Mouse (Mus musculus) lung, postnatal 0 days (tissue): ENCODE measurements around the gene Tsks. TPM values are rescaled to one million over a fixed set of nuclear protein-coding genes. Genes with fewer than 3 reads are reported as not detected.

Experiments used
- ATAC-seq: fragments of 200-750 bp; cut with Nextera tagmentation; 2 replicates; pipeline ENCODE4 v1.8.0; 2017; ENCODE audit warnings: moderate library complexity
- DNase-seq: peaks from one replicate; pipeline ENCODE4 v3.0.0-alpha.2; 2016; ENCODE audit warnings: low spot score
- H3K27ac ChIP-seq: fragments of 300-500 bp; sonication (generic); 2 replicates; pipeline ENCODE4 v1.5.1; 2014; ENCODE audit warnings: antibody characterized with exemption, mild to moderate bottlenecking, low read length, mixed read lengths
- H3K27me3 ChIP-seq: fragments of 300-500 bp; sonication (generic); replicated peaks from 2 replicates; pipeline ENCODE4 v1.6.1; 2014; ENCODE audit warnings: low read length, mixed read lengths; ENCODE audit not compliant: insufficient read depth
- H3K36me3 ChIP-seq: fragments of 300-500 bp; sonication (generic); 2 replicates; pipeline ENCODE4 v1.6.1; 2014; ENCODE audit warnings: low read length, mixed read lengths; ENCODE audit not compliant: insufficient read depth
- H3K4me1 ChIP-seq: fragments of 300-500 bp; sonication (generic); 2 replicates; pipeline ENCODE4 v1.6.1; 2014; ENCODE audit warnings: antibody characterized with exemption, low read depth, low read length, mixed read lengths; ENCODE audit not compliant: insufficient read depth
- H3K4me2 ChIP-seq: fragments of 300-500 bp; sonication (generic); replicated peaks from 2 replicates; pipeline ENCODE4 v1.6.1; 2014; ENCODE audit warnings: low read depth, mild to moderate bottlenecking, low read length, moderate library complexity, mixed read lengths
- H3K4me3 ChIP-seq: fragments of 300-500 bp; sonication (generic); 2 replicates; pipeline ENCODE4 v1.5.1; 2014; ENCODE audit warnings: low read depth, low read length
- H3K9ac ChIP-seq: fragments of 300-500 bp; sonication (generic); replicated peaks from 2 replicates; pipeline ENCODE4 v1.6.1; 2014; ENCODE audit warnings: low read depth, mild to moderate bottlenecking
- H3K9me3 ChIP-seq: fragments of 300-500 bp; sonication (generic); 2 replicates; pipeline ENCODE4 v1.6.1; 2016; ENCODE audit warnings: low read length, mixed read lengths
- CTCF ChIP-seq: IDR thresholded peaks from 2 replicates; pipeline ENCODE4 v1.5.1; 2016; ENCODE audit warnings: antibody characterized with exemption, mild to moderate bottlenecking
- EP300 ChIP-seq: IDR thresholded peaks from 2 replicates; pipeline ENCODE4 v1.6.1; 2016; ENCODE audit warnings: antibody characterized with exemption, mild to moderate bottlenecking, control low read depth
- WGBS: fragments of 180-500 bp; shearing (Covaris S2); extraction: QIAGEN DNeasy Blood & Tissue Kit; methylation state at CpG from one replicate; pipeline ENCODE4 v1.1.7; 2014; 5-methylcytosine and 5-hydroxymethylcytosine counted together
- polyA plus RNA-seq: library from polyadenylated mRNA; unstranded; fragments of >200 nt; fragmentation: Nextera tagmentation; extraction: Ambion mirVana; gene quantifications from 2 replicates; pipeline ENCODE4 v1.2.1, GENCODE M21; 2015

Gene Tsks
- polyA plus RNA-seq, 1 experiment from 2014 or later = 0.44 TPM

DNA sequence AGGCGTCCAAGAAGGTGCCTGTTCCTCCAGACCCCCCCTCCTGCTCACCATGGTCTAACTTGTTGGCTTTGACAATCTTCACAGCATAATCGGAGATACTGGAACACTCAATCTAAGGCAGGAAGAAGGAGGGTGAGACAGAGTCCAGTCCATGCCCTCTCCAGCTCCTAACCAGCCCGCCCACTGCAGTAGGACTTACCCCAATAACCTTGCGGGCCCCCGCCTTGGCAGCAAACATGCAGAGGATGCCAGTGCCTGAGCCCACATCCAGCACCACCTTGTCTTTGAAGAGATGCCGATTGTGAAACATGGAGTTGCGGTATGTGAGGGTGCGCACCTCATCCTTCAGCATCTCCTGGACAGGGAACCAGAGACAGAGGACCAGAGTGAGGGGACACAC is 38.5 kb downstream of the Tsks start:
- Histone ChIP-seq H3K9me3 (no peaks in the 10 kb centered on the region), H3K9ac (no peak overlapping the region), H3K36me3 (peaks cover 22% of the 10 kb centered on the region), H3K4me2 (no peak overlapping the region), H3K4me3 (no peak overlapping the region), H3K27me3 (no peaks in the 10 kb centered on the region), H3K27ac (no peak overlapping the region), H3K4me1 (no peaks in the 10 kb centered on the region)
- WGBS = 97% methylated on average over 8 of the region's 8 CpGs
- no peak for ATAC-seq
- DNase-seq = no peak
- no peak for TF ChIP-seq EP300

DNA sequence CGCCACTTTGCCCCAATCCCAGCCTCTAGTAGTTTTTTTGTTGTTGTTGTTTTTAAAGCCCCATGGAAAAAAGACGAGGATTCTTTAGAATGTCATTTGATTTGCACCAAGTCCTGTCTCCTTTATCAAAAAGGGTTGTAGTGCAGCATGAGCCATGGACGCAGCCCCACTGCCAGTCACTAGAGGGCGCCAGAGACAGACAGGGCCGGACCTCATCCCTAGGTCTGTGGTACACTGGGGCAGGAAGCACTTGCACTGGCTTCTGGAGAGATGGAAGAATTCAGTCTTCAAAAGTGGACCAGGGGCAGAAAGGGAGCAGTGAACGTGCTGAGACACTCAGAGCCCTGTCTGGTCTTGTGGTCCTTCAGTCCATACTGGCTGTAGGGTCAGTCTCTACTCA is 40.1 kb downstream of the Tsks start:
- Histone ChIP-seq H3K9me3 (no peaks in the 10 kb centered on the region), H3K9ac (no peak overlapping the region), H3K27me3 (no peaks in the 10 kb centered on the region), H3K27ac (no peak overlapping the region), H3K4me3 (no peak overlapping the region), H3K4me2 (no peak overlapping the region), H3K36me3 (peaks cover 18% of the 10 kb centered on the region; the same call in 1 of the 2 replicates), H3K4me1 (no peaks in the 10 kb centered on the region; the same call in 1 of the 2 replicates)
- DNase-seq (peak; percentile 87), ATAC-seq (no peak)
- 24% methylated on average over 6 of the region's 6 CpGs for WGBS
- TF ChIP-seq EP300 (no peak), CTCF (peak; percentile 98)

DNA sequence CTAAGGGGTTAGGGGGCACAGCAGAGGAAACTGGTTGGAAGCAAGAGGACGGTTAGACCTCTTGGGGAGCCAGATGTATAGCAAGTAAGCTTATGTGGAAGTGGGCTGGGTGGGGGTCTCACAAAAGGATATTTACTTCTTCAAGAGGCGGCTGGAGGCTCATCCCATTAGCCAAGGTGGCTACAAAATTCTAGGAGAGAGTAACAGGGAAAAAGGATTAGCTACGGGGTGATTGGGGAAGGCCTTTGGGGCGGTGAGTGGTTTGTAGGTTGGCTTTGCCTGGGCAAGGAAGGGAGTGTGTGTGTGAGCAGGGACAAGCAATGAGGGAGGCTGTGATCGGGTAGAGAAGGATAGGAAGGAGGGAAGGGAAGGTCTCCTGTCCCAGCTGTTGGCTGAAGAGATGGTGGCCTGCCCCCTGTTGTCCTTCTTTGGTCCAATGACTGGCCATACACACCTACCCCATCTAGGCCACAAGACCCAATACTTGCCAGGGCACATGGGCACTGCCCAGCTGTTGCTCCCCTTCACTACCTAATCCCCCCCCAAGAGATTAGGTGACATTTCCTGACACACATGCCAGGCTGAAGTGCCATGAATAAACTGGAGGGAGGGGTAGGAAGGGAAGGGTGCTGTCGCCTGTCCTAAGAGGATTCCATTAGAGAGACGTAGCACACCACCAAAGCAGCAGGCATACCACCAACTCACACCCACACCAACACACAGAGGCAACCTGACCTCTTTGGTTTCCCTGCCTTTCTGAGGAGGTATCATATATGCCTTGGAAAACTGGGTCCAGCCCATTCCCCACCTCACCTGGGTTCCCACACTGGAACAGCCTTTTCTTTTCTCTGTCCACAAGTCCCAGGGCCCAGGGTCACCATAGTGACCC is 41.2 kb downstream of the Tsks start:
- TF ChIP-seq EP300 (no peak), CTCF (no peak)
- H3K4me2 ChIP-seq = no peak overlapping the region
- no peaks in the 10 kb centered on the region; the same call in 1 of the 2 replicates for H3K4me1 ChIP-seq
- ATAC-seq (no peak), DNase-seq (no peak)
- H3K9me3 ChIP-seq = no peaks in the 10 kb centered on the region
- no peak overlapping the region for H3K9ac ChIP-seq
- no peaks in the 10 kb centered on the region for H3K27me3 ChIP-seq
- WGBS = 66% methylated on average over 7 of the region's 7 CpGs
- no peak overlapping the region for H3K4me3 ChIP-seq
- H3K27ac ChIP-seq = no peak overlapping the region
- 0 out of 2 replicates have a peak, but pooled peaks cover 18% of the 10 kb centered on the region for H3K36me3 ChIP-seq

DNA sequence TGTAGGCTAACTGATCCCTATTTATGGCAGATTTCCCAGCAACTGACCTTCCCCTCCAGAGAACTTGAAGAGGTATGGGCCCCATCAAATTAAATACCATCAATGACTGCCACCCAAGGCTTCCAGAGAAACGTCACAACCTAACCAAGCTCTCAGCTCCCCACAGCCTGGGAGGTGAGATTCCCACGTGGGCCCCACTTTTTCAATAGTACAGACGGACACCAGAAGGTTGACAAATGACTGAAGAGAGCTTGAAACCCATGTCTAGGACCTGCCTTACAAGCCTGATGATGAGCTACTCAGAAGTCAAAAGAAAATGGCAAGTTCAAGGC is 41.8 kb downstream of the Tsks start:
- H3K4me3 ChIP-seq = no peak overlapping the region
- 36% methylated on average over 3 of the region's 3 CpGs for WGBS
- no peak for DNase-seq
- H3K27me3 ChIP-seq = no peaks in the 10 kb centered on the region
- no peaks in the 10 kb centered on the region for H3K9me3 ChIP-seq
- 0 out of 2 replicates have a peak, but pooled peaks cover 14% of the 10 kb centered on the region for H3K36me3 ChIP-seq
- TF ChIP-seq CTCF (no peak), EP300 (no peak)
- H3K4me1 ChIP-seq = no peaks in the 10 kb centered on the region; the same call in 1 of the 2 replicates
- H3K4me2 ChIP-seq = no peak overlapping the region
- H3K27ac ChIP-seq = no peak overlapping the region
- ATAC-seq = no peak
- H3K9ac ChIP-seq = no peak overlapping the region

DNA sequence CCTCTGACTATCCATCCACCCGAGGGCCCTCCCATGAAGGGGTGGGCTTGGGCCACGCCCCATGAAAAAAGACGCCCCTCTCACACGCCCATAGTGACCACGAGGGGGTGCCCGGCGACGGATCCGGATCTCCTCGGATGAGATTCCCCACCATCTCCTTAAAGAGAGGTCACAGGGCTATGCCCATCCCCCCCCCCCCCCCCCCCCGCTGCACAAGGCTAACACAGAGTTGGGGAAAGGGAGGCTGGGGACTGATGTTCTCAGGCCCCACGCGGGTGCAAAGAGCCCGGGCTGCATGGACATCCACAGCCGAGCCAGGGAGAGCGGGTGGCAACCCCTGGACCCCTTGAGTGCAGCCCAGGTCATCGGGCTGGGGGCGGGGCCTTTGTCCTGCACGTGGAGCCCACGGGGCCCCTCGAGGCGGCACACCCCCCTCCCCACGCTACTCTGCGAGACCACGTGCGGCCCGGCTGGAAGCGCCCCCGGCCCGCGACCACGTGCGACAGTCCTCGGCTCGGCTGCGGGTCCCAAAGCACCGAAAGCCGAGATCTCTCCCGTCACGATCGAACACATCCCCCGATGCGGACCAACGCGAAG is 42.7 kb downstream of the Tsks start:
- Histone ChIP-seq H3K27me3 (no peaks in the 10 kb centered on the region), H3K9ac (peak overlapping the region; percentile 41), H3K27ac (peak overlapping the region; percentile 80), H3K4me1 (no peaks in the 10 kb centered on the region; the same call in 1 of the 2 replicates), H3K36me3 (0 out of 2 replicates have a peak, but pooled peaks cover 6% of the 10 kb centered on the region), H3K4me2 (peak overlapping the region; percentile 72), H3K4me3 (peak overlapping the region; percentile 64), H3K9me3 (no peaks in the 10 kb centered on the region)
- WGBS = 1% methylated on average over 31 of the region's 45 CpGs
- peak; percentile 55 for TF ChIP-seq CTCF
- no peak for TF ChIP-seq EP300
- ATAC-seq (peak; percentile 2; the same call in 1 of the 2 replicates), DNase-seq (peak; percentile 76)

DNA sequence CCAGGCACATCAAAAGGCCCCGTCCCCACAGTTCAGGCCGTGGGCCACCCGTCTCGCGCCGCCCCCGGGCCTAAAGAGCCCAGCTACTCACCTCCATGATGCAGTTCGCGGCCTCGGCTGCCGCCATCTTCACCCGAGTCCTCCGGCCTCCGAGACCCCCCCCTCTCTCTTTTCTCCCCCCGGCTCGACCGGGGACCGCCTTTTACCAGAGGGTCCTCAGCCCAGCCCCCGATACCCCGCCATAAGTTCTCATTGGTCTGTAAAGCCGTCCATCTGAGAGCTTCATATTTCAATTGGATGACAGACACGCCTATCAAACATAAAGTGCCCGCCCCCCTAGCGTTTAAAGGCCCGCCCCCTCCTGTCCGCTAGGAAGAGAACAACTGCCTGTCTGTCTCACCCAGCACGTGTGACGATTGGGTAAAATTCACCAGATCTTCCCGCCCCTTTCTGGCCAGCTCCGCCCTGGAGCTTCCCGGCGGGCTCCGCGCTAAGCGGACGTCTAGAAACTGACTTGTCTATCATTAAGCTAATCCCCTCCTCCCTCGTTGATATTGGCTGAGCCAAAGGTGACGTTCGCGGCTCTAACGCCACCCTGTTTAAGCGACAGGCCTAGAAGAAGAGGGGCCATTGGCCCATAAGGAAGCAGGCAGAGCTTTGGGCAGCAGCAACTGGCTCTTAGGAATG is 43.3 kb downstream of the Tsks start, which contains the start of gene Prmt1:
Prmt1 (minus strand) TSS at position 377 of the 687 bp plus-strand sequence.
- DNase-seq (peak; percentile 100), ATAC-seq (peak; percentile 95)
- H3K4me3 ChIP-seq = peak within 1 kb of the TSS; percentile 64
- H3K27me3 ChIP-seq = no peaks in the 10 kb centered on the region
- peak within 1 kb of the TSS; percentile 72 for H3K4me2 ChIP-seq
- TF ChIP-seq CTCF = no peak
- TF ChIP-seq EP300 = peak; percentile 81
- H3K9ac ChIP-seq = peak within 1 kb of the TSS; percentile 43
- 1% methylated on average over 39 of the region's 42 CpGs for WGBS
- H3K9me3 ChIP-seq = no peaks in the 10 kb centered on the region
- H3K36me3 ChIP-seq = 0 out of 2 replicates have a peak, but pooled peaks cover 6% of the 10 kb centered on the region
- H3K27ac ChIP-seq = peak within 1 kb of the TSS; percentile 81
- H3K4me1 ChIP-seq = no peaks in the 10 kb centered on the region; the same call in 1 of the 2 replicates
